Mouse (Mus musculus): Measurements from ENCODE around the gene Trub2.
A peak's percentile ranks its signal among the peaks of the same experiment; 100 is the strongest.
"Not testable (repeated sequence)": the region's sequence is repeated elsewhere in the genome, so short reads cannot be mapped to it uniquely, and the experiment has no call there.

The Trub2 gene

DNA sequence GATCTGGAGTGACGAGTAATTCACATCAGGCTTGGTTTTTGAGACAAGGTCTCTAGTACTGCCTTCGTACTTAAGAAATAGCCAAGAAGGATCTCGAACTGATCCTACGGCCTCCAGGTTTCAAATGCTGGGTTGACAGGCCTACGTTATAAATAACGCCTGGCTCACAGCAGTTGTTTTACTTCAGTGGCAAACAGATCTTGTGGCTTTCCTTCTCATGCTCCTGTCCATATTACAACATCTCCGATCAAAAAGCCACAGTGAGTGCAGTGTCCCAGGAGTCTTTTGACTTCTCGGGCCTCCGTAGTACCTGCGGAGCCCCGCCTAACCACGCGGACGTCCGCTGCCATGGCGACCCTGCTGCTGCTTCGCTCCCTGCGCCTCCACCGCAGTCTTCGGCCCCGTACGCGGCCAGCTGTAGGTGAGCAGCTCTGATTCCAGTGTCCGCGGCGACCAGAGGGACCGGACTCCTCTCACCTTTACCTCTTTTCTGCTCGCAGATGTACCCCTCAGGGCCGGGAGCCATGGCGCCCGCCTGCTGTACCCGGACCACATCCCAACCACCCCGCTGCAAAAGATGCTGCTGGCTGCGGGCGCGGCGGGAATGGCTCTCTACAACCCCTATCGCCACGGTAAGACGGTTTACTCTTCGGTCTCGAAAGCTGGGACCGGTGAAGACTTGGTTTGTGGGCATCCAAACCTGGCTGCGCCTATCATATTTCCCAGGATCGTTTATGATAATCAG, at the start of gene Trub2:
TSS of gene Trub2 (minus strand) at position 566 of the 745 bp plus-strand sequence.
- DNase-seq (ENCODE audit: low spot score in 2 of 2): peak; percentile 65 to 82

DNA sequence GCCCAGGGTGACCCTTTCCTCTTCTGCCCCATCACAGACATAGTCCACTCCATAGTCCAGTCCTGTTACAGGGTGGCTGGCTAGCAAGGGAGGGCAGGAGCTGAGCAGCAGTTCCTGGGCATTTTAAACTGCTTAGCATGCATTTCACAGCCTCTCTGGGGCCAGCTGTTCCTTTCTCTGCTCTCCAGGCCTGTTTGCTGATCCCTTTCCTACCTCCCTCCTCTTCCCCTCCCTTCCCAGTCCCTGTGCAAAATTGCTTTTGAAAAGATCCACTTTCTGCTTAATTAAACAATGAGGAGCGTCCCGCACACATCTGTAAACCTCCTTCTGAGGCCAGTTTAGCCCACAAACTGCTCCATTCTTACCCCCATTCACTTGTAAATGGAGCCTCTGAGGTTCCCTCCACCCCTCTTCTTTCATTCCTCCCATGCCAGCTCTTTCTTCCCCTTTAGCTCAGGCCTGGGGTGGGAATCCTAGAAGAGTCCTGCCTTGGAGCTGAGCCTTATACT, 47.1 kb upstream of the Trub2 start:
- DNase-seq (ENCODE audit: low spot score in 2 of 2): no peak

DNA sequence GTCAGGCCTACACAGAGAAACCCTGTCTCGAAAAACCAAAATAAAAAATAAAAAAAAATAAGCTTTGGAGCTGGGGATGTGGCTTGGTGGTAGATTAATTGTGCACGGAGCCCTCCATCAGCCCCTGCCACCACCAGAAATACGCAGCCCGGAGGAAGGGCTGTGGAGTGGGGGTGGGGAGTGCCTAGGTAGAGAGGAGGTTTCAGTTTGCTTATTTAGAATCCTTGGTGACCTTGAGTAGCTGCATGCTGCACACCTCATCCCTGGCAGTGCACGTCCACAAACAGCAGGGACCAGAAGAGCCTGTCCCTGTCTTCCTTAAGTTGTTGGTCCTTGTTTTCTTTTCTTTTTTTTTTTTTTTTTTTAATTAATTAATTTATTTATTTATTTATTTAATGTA, 45.5 kb upstream of the Trub2 start:
- no peak for DNase-seq (ENCODE audit: low spot score in 2 of 2)

DNA sequence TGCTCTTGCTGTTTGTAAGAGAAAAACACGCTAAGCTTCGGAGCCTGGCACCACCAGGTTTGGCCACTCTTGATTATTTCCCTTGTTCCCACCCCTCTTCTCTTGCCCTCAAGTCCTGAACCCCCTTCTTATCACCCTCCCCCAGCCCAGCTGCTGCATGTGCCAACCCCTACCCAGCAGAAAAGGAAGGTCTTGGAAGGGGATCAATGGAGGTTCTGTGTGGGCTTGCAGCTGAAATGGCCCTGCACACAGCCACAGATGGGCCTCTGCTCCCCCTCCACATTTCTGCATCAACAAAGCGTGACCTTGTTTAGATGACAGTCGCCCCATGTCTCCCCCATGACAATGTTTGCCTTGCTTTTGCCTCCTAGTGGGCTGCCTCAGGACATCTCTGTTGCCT, 42.8 kb upstream of the Trub2 start:
- peak in 1 of 2 experiments; percentile 56 for DNase-seq (ENCODE audit: low spot score in 2 of 2)

DNA sequence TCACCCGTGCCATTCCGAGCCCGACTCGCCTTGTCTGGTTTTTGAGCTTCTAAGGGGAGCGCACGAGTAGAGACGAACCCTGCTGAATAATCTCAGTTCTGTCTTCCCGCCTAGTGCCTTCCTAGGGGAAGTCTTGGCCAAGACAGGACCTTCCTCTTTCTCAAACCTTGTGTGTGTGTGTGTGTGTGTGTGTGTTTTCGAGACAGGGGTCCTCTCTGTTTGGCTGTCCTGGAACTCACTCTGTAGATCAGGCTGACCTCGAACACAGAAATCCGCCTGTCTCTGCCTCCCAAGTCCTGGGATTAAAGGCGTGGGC, 39.4 kb upstream of the Trub2 start:
- no peak for DNase-seq (ENCODE audit: low spot score in 2 of 2)

DNA sequence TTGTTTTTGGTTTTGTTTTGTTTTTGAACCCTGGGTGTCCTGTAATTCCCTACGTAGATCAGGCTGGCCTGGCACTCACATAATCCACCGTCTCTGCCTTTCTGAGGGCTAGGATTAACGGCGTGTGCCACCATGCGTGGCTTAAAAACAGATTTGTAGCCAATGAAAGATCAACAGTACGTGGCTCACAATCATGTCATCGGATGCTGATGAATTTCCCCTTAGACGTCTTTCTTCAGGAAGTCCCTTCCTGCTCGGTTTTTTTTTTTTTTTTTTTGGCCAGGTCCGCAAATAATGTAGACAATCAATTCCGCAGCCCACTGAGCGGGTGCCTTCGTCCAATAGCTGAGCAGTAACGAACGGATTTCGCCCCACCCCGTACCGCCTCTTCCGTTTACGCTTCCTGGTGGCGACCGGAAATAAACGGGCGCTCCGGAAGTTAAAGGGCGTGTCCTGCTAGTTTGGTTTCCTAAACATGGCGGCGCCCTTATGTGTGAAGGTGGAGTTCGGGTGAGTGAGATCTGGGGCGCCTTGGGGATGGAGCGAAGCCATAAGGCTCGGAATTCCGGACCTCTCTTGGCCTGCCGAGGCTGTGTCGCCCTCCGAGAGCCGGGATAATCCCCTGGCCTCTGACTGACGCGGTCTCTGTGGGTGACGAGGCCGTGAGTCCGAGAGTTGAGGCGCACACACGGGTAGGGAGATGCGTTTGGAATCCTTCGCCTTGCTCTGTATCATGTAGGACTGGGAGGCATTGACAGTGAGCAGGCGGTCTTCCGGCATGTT, 38.8 kb upstream of the Trub2 start:
- peak; percentile 93 for DNase-seq (ENCODE audit: low spot score in 2 of 2)

DNA sequence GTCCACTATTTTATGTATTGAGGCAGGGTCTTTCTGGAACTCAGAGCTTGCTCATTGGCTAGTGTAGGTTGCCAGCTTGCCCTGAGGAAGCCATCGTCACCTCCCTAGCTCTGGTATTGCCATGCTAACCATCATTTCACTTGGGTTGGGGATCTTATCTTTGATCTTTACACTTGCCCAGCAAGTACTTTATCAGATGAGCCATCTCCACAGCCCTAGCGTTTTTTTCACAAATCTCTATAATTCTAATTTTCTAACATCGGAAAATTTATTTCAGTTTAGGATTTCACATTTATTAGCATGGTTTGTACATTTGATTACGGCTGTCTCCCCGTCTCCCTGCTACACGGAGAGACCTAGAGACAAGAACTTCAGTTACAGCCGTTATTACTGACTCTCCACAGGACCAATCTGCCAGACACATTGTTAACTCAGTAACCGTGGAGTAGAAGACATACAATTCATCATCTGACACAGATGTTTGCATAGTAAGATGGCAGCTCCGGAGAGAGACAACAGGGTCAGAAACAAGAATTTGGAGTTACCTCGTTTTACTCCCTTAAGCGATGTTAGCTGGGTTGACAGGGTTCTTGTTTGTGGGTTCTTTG, 38.1 kb upstream of the Trub2 start:
- no peak for DNase-seq (ENCODE audit: low spot score in 2 of 2)

DNA sequence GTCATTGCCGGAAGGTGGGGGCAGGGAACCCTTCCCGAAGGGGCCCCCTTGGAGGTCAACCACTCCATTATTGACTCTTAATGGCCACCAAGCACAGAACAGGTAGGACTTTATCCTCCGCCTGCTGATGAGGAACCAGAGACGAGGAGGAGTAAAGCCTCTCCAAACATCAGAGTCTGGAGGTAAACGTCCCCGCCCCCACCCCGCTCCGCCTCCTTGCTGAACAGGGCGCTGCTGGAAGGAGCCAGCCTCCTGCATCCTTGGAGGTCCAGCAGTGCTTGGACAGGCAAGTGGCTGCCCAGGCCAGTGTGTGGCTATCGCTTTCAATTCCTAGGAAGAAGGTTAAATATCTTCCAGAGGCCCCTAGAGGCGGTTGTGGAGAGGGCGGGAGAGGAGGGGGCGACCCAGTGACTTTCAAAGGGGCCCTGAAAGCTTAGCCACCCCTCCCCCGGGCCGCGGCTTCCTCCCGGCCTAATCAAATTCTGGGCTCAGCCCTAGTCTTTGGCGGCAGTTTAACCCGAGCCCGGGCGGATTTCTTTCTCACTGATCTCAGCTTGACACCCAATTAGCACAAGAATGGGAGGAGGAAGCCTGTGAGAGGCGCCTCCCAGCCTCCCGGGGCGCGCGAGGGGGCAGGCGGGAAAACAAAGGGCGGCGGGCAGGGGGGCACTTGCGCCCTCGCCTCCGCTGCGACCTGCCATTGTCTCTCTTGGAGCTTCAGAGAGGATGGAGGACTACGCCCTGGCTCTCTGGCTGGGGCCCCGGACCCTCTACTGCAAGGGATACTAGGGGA, 31.9 kb upstream of the Trub2 start, which contains the start of gene Urm1:
TSS of gene Urm1 (plus strand) at position 51 of the 793 bp plus-strand sequence.
- peak; percentile 68 to 72 for DNase-seq (ENCODE audit: low spot score in 2 of 2)

DNA sequence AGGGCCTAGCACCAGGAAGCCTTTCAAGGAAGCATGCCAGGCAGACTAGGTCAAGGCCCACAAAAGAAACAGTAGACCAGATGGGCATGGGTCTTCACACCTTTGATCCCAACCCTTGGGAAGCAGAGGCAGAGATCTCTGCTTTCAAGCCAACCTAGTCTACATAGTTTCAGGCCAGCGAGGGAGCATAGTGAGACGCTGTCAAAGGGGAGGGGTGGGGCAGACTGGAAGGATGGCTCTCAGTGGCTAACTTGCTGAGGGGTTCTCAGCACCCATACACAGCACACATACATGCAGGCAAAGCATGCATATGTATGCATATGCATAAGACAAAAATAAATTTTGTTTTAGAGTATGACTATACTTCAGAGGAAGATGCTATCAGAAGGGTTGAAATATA, 31.1 kb upstream of the Trub2 start:
- no peak for DNase-seq (ENCODE audit: low spot score in 2 of 2)

DNA sequence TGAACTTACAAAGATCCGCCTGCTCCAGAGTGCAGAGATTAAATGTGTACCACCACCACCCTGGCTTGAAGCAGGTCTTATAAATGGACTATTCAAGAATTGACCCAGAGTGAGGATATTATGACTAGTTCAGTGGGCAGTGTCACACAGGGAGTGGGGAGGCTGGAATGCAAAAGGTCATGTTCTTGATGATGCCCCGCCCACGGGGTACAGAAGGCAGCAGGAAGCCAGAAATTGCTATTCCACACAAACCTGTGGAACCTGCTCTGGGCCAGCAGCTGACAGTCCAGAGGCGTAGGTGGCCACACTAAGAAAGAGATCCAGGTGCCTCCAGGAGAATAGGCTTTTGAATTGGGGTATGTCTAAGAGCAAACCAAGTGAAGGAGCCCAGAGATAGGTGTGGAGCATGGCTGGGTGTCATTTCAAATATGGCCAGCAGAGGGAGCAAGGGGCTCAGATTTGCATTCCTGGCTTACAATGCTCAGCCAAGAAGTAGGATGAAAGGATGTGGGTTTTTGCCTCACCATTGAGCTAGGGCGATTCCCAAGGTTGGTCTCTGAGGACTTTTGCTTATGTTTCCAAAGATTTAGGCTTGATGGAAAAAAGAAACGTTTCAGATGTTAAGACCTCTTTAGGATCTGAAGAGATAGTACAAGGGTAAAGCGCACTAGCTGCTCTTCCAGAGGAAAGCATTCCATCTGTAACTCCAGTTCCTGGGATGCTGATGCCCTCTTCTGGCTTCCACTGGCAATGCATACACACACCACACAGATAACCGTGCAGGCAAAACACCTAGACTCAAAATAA, 29.3 kb upstream of the Trub2 start:
- peak; percentile 73 to 83 for DNase-seq (ENCODE audit: low spot score in 2 of 2)

DNA sequence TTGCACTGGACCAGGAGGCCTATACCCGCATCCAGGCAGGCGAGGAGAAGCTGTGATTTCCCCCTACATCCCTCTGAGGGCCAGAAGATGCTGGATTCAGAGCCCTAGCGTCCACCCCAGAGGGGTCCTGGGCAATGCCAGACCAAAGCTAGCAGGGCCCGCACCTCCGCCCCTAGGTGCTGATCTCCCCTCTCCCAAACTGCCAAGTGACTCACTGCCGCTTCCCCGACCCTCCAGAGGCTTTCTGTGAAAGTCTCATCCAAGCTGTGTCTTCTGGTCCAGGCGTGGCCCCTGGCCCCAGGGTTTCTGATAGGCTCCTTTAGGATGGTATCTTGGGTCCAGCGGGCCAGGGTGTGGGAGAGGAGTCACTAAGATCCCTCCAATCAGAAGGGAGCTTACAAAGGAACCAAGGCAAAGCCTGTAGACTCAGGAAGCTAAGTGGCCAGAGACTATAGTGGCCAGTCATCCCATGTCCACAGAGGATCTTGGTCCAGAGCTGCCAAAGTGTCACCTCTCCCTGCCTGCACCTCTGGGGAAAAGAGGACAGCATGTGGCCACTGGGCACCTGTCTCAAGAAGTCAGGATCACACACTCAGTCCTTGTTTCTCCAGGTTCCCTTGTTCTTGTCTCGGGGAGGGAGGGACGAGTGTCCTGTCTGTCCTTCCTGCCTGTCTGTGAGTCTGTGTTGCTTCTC, 27.5 kb upstream of the Trub2 start:
- DNase-seq (ENCODE audit: low spot score in 2 of 2): no peak

DNA sequence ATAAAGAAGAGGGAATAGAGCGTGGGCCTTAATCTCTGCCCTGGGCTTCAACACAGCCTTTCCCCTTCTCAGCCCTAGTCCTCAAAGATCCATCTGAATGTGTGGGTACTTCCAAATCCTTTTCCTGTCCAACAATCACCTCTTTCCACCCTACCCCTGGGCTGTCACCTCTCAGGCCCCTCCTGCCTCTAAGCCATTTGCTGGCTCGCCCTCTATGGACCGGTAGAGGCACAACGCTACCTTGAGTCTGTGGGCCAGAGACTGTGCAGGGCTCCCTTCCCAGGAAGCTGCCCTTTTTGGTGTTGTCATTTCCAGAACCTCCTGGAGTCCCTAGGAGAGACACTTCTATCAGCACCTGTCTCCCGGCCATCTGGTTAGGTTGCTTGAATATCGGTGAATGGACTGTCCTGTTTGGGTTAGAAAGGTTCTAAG, 15.1 kb upstream of the Trub2 start:
- no peak for DNase-seq (ENCODE audit: low spot score in 2 of 2)

DNA sequence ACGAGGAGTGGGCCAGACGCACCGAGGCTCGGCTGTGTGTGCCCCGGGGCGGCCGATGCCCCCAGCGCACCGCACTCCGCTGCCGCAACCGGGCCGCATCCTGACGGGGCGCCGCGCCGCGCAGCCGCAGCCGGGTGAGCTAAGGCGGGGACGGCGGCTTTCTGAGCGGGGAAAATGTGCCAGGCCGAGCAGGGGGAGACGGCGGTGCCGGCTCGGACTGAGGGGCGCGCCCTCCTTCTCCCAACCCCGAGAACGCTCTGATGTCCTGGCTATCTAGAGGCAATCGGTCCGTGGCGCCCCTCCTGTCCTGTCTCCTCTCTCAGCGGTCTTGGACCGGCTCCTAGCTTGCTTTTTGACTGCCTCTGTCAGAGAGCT, 14.5 kb upstream of the Trub2 start:
- DNase-seq (ENCODE audit: low spot score in 2 of 2): no peak

DNA sequence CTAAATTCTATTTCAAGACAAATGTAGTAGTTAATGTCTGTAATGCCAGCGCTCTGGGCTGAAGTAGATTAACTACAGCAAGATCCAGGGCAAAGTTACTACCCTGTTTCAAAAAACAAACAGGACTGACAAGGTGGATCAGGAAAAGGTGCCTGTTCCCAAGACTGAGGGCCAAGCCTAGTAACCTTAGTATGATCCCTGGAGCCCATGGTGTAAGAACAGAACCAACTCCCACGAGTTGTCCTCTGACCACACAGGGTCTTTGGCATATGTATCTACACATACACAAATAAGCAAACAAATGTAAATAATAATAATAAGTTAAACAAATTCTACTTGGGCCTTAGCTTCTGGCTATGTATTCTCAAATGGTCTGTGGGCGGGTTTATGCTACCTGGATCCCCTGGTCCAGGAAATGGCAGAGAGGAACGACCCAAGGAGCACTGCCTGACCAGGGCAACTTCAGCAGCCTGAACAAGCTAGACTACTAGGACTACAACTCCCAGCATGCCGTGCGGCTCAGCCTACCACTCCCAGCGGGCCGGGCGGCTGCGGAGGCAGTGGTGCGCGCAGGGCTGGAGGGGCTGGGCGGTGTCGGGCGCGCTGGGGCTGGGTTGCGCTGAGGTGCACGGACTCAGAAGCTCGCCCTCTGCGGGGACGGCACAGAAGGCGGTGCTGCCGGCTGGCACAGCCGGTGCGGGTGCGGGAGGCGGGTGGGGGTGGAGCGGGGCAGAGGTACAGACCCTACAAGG, 13.9 kb upstream of the Trub2 start, which contains the start of gene Slc27a4:
TSS of gene Slc27a4 (plus strand) at position 560 of the 752 bp plus-strand sequence.
- peak; percentile 90 to 96 for DNase-seq (ENCODE audit: low spot score in 2 of 2)

DNA sequence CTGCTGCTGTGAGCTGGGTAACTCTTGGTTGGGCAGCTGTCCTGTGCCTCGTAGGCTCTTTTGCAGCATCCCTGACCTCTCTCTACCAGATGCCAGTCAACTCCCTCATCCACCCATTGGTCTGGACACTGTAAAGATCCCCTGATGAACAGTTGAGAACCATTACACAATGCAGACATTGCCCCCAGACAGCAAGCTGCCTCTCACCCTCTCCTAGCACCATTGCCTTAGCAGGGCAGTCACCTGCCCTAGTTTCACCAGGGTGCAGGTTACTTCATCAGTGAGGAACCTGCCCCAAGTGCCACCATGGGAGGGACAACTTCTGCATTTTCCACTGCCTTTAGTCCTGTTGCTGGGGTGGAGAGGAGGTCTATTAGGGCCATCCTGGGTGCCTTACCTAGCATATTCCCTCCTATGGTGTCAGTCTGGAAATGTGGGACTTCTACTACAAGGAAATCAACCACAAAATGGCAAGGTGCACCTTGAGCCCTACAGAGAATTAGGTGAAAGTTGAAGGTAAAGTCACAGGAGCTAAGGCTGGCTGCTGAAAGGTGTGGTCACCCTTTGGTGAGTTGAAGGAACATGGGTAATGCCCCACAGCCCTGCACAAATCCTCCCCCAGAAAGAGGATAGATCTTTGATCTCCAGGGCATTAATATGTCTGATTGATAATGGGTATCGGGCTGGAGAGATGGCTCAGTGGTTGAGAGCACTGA, 4.6 kb upstream of the Trub2 start:
- no peak for DNase-seq (ENCODE audit: low spot score in 2 of 2)

DNA sequence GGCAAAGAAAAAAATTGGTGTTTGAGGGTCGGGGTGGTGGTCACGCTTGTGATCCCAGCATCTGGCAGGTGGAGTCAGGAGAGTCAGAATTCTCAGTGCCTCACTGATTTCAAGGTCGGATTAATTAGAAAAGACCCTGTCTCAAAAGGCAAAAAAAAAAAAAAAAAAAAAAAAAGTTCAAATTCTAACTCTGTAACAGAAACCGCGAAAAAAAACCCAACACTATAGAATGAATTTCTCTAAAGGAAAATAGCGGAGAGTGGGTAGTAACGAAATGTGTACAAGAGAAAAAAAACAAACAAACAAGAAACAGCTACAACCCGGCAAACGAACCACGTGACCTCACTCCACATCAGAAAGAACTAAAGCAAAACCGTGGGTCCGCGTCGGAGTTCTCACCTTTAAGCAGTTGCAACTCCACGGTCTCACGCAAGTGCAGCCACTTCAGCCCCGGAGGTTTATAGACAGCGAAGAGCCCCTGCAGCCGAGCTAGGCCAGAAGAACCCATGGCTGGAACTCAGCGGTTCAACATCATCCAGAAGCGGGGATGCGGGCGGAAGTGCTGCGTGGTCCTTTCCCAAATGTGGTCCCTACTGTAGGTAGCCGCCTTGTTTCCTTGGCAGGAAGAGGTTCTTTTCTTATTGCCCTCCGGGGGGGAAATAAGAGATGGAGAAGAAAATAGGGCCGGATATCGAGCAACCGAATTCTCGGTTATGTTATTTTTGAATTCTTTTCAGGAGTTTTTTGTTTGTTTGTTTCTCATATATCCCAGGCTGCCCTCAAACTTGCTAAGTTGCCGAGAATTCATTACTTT, 991 bp downstream of the Trub2 start, which contains the start of gene Coq4:
TSS of gene Coq4 (plus strand) at position 390 of the 814 bp plus-strand sequence.
- DNase-seq (ENCODE audit: low spot score in 2 of 2): peak; percentile 88

DNA sequence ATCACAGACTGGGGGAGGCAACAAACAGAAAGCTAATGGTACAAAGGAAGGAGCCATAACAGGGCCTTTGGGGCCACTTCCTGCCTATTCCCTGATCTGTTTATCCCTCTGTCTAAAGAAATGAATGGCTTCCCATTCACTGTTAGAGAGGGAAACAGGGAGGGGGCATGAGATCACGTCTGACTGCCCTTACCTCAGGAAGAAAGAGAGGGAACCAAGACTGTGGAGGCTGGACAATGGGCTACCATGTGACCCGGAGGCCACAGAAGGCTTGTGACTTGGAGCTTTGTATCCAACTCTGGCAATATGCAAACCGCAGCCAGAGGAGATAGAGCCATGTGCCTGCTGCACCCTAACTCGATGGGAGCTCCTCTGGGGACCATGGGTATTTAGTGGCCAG, 4.0 kb downstream of the Trub2 start:
- no peak for DNase-seq (ENCODE audit: low spot score in 2 of 2)

DNA sequence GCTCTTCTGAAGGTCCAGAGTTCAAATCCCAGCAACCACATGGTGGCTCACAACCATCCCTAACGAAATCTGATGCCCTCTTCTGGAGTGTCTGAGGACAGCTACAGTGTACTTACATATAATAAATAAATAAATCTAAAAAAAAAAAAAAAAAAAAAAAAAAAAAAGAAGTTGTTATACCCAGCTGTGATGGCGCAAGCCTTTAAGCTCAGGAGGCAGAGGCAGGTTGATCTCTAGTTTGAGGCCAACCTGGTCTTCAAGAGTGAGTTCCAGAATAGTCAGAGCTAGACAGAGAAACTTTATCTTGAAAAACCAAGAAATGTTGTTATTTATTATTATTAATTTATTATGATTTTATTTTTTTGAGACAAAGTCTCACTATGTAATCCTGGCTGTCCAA, 7.0 kb downstream of the Trub2 start:
- DNase-seq (ENCODE audit: low spot score in 2 of 2): not testable (repeated sequence)

Measured in frontal cortex, postnatal 10 days (tissue).